Mouse (Mus musculus) lung, postnatal 4 days (tissue): ENCODE results near the gene Acadvl.
"Not testable (repeated sequence)": the region's sequence is repeated elsewhere in the genome, so short reads cannot be mapped to it uniquely, and the experiment has no call there.

Experiments used
- DNase-seq, 2 experiments: peaks; one replicate each; pipeline ENCODE4 v3.0.0; 2021

Gene Acadvl

DNA sequence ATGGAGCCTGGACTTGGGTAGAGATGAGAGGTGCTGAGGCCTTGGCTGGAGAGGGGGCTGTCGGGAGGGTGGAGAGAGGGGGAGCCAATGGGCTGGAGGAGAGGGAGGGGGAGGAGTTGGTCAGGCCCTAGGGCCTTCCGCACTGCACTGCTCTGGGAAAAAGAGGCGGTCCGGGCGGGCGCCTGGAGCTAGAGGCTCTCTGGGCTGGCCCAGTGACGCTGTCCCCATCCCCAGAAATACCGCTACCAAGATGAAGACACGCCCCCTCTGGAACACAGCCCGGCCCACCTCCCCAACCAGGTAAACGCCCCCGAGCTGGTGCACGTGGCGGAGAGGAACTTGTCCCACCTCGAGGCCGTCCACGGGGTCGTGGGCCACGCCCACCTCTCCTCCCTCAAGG lies 11.5 kb upstream of the Acadvl start:
- DNase-seq, result peak; percentile 57 to 80

GRCm38 (mm10) chr11:70024151-70024514 lies 8.9 kb upstream of the Acadvl start:
- DNase-seq, result no peak

- no peak for DNase-seq
Measured at GRCm38 (mm10) chr11:70023481-70024150, 8.4 kb upstream of the Acadvl start.

GRCm38 (mm10) chr11:70021264-70022132 lies 6.3 kb upstream of the Acadvl start:
- peak; percentile 98 to 99 for DNase-seq

DNA sequence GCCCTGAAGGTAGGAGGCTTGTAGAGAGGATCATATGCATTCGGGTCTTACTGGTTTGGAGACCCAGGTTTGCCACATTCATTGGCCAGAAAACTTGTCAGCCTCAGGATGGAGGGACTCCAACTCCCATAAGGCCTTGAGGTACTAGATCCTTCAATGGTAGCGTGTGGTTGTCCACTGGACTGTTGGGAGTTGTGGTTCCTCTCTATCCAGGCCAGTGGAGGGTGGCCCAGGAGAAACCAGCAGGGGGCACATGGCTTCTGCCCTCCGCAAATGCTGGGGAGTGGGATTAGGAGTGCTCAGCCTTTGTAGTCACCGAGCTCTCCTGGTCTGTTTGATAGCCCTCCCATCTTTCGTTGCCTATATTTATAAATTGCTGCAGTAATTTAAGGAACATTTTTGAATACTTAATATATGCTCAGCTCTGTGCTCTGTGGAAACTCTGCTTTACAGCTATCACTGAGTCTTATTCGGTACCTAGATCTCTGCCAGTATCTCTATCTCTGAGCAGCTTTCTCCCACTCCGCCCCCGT lies 5.6 kb upstream of the Acadvl start:
- DNase-seq, result peak; percentile 80 to 81

- no peak for DNase-seq
Measured at GRCm38 (mm10) chr11:70020022-70020631, 4.9 kb upstream of the Acadvl start.

DNA sequence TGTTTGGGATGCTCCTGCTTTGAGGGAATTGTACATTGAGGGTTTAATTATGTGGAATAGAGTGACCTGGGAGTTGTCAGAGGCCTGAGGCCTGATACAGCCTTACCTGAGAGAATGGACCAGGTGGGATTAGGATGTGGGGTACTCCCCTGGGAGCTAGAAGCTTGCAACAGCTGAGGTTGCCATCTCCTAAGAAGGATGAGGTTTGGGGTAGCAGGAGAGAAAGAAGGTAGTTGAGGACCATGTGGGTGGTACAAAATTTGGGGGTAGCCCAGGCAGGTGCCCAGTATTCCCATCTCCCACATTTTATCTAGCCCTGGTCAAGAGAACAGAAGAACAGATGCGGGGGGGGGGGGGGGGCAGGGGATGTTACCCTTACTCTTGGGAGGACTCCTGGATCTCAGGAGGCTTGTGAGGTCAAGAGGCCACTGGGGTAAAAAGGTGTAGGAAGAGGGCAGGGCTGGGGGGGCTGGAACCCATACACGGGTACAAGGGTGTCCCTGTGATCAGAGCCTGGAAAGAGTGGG lies 4.3 kb upstream of the Acadvl start:
- no peak for DNase-seq

DNA sequence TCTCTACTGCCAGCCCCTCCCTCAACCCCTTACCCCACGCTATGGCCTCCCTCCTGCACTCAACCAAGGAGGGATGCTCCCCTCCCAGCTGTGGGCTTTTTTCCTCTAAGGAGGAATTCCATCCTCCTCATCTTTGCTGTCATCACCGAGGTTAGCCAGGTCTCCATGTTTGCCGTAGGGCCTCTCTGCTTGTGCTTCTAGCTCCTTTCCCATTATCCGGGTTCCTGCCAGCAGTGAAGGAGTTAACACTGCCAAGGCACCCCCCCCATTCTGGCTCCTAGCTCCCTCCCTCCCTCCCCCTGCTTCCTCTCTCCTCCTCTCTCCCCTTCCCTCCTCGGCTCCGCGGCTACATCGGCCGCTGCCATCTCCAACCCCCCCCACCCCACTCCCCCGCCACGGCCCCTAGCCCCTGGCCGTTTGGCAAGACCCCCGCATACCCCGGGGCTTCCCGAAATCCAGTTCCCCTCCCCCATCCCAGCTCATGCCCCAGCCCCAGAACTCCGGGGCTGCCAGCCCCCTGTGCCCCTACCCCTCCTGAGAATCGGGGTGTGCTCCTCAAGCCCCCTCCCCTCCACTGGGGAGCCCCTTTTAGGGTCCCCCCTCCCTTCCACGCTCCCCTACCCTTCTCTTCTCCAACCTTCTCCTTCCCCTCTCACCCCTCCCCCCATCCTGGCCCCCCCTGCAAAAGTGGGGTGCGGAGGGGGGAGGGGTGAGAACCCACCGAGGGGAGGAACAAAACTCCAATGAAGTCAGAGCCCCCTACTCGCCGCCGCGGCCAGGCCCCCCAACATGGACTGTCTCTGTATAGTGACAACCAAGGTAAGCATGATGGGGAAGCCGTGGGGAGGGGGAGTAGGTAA lies 3.1 kb upstream of the Acadvl start:
- peak; percentile 61 to 71 for DNase-seq

GRCm38 (mm10) chr11:70017199-70017767 lies 2.1 kb upstream of the Acadvl start:
- peak in 1 of 2 experiments; percentile 23 for DNase-seq

GRCm38 (mm10) chr11:70016669-70017068 lies 1.5 kb upstream of the Acadvl start, which contains the start of gene Dlg4:
Gene Dlg4 (plus strand): TSS chr11:70016942.
- DNase-seq, result peak in 1 of 2 experiments; percentile 9

- not testable (repeated sequence) for DNase-seq
Measured at GRCm38 (mm10) chr11:70016177-70016576, 966 bp upstream of the Acadvl start.

- no peak for DNase-seq
Measured at GRCm38 (mm10) chr11:70015677-70016076, 466 bp upstream of the Acadvl start.

- DNase-seq, result no peak
Measured at GRCm38 (mm10) chr11:70014051-70014450, 1.2 kb downstream of the Acadvl start.

GRCm38 (mm10) chr11:70013408-70013807 lies 1.8 kb downstream of the Acadvl start:
- DNase-seq, result peak in 1 of 2 experiments; percentile 17

- no peak for DNase-seq
Measured at GRCm38 (mm10) chr11:70012931-70013330, 2.3 kb downstream of the Acadvl start.

DNA sequence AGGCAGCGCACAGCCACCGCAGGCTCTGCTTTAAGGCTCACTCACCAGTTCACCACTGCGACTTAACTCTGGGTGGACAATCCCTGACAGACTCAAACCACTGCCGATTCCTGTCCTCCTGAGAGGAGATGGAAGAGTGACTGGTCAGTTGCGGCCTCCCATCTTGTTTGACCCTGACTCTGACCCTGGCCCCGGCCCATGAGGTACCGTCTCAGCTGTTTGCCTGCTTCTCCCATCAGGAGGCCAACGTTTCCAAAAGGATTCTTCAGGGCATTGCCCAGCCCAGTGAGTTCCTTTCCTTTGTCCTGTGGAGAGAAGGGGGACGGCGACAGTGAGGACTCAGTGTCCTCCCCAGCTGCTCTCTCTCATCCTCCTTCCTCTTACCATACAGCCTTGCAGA lies 4.2 kb downstream of the Acadvl start:
- DNase-seq, result no peak

GRCm38 (mm10) chr11:70010548-70010947 lies 4.7 kb downstream of the Acadvl start:
- no peak for DNase-seq

DNA sequence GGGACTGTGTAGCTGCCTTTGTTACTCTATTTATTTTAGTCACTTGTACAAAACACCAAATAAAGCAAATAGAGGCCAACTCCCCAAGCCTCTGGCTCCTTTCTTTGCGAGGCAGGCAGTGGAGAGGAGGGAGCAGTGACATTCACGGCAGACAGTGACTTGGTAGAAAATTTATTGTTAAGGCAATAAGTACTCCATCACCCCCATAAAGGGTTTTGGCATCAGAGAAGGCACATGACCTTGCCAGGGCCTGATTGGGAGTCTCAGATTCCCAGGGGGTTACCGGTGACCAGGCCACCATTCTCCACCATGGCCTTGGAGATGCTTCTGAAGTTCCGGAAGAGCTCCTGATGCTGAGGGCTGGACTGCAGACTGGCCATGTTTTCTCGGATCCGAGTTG lies 5.2 kb downstream of the Acadvl start:
- DNase-seq, result no peak

GRCm38 (mm10) chr11:70005521-70005920 lies 9.7 kb downstream of the Acadvl start:
- peak; percentile 32 to 58 for DNase-seq

- no peak for DNase-seq
Measured at GRCm38 (mm10) chr11:70002471-70002870, 12.7 kb downstream of the Acadvl start.

DNA sequence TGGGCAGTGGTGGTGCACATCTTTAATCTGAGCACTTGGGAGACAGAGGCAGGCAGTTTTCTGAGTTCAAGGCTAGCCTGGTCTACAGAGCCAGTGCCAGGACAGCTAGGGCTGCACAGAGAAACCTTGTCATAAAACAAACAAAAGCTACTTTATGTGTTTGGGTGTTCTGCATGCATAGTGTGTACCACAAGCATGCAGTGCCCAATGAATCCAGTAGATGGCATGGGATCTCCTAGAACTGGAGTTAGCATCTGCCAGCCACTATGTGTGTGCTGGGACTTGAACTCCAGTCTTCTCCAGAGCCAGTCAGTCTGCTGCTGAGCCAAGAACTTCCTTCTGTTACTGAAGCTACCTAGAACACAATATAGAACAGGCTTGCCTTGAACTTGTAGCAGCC lies 13.3 kb downstream of the Acadvl start:
- peak in 1 of 2 experiments; percentile 74 for DNase-seq

DNA sequence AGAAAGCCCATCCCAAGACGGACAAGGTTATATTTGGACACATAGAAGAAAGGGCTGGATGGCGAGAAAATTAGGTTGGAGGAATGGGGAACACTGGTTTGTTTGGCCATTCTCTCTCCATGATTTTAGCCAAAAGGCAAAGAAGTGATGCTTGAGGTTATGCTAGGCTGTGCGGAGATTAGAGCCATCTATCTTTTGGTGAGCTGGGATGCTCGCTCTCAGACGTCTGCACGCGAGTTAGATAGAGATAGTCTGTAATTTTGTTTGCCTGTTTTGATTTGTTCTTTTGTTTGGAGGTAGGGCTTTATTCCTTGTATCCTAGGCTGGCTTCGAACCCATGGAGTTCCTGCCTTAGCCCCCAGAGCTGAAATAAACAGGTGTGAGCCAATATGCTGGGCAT lies 14.1 kb downstream of the Acadvl start:
- DNase-seq, result no peak
